Mouse (Mus musculus): Measurements from ENCODE around the gene Myh8.
A peak's percentile ranks its signal among the peaks of the same experiment; 100 is the strongest.

Gene Myh8

GRCm38 (mm10) chr11:67276601-67277174 is at the start of gene Myh8:
Gene Myh8, plus strand, starts transcription at chr11:67277124.
- DNase-seq = no peak

- DNase-seq = no peak
Observed at GRCm38 (mm10) chr11:67228731-67229130, 48.2 kb upstream of the Myh8 start.

GRCm38 (mm10) chr11:67229166-67229565 is 47.8 kb upstream of the Myh8 start:
- no peak for DNase-seq

- no peak for DNase-seq
Observed at GRCm38 (mm10) chr11:67229946-67230345, 47.0 kb upstream of the Myh8 start.

GRCm38 (mm10) chr11:67235639-67236358 is 41.1 kb upstream of the Myh8 start:
- no peak for DNase-seq

- no peak for DNase-seq
Observed at GRCm38 (mm10) chr11:67236799-67237198, 40.1 kb upstream of the Myh8 start.

GRCm38 (mm10) chr11:67237481-67238079 is 39.3 kb upstream of the Myh8 start, which contains the start of gene Myh4:
Gene Myh4, plus strand, starts transcription at chr11:67238029.
- no peak for DNase-seq

- no peak for DNase-seq
Observed at GRCm38 (mm10) chr11:67241051-67241450, 35.9 kb upstream of the Myh8 start.

- DNase-seq = no peak
Observed at GRCm38 (mm10) chr11:67253691-67254090, 23.2 kb upstream of the Myh8 start.

- DNase-seq = no peak
Observed at GRCm38 (mm10) chr11:67257048-67257447, 19.9 kb upstream of the Myh8 start.

- no peak for DNase-seq
Observed at GRCm38 (mm10) chr11:67260956-67261355, 16.0 kb upstream of the Myh8 start.

GRCm38 (mm10) chr11:67293440-67293839 is 16.5 kb downstream of the Myh8 start:
- DNase-seq = no peak

GRCm38 (mm10) chr11:67313733-67314452 is 37.0 kb downstream of the Myh8 start:
- DNase-seq = no peak

- DNase-seq = no peak
Observed at GRCm38 (mm10) chr11:67321358-67321757, 44.4 kb downstream of the Myh8 start, which contains the start of gene Myh13. Gene Myh13, plus strand, starts transcription at chr11:67321658.

- no peak for DNase-seq
Observed at GRCm38 (mm10) chr11:67326536-67326935, 49.6 kb downstream of the Myh8 start.

- DNase-seq = no peak
Observed at GRCm38 (mm10) chr11:67344556-67344955, 67.6 kb downstream of the Myh8 start.

- DNase-seq = no peak
Observed at GRCm38 (mm10) chr11:67345186-67345855, 68.4 kb downstream of the Myh8 start.

- DNase-seq = no peak
Observed at GRCm38 (mm10) chr11:67345856-67346236, 68.9 kb downstream of the Myh8 start.

- peak; percentile 25 to 29 for DNase-seq
Observed at GRCm38 (mm10) chr11:67350153-67350768, 73.3 kb downstream of the Myh8 start.

GRCm38 (mm10) chr11:67353011-67353410 is 76.1 kb downstream of the Myh8 start:
- no peak for DNase-seq

- no peak for DNase-seq
Observed at GRCm38 (mm10) chr11:67358031-67358430, 81.1 kb downstream of the Myh8 start.
